Mouse (Mus musculus) ES-Bruce4 (cell line): Measurements from ENCODE around the gene Olfr802. TPM values are rescaled to one million over a fixed set of nuclear protein-coding genes. Genes with fewer than 3 reads are reported as not detected.

Experiments
- H3K27ac ChIP-seq: 2 replicates; pipeline ENCODE4 v1.5.1; 2012; ENCODE audit warnings: low read length, inconsistent platforms; ENCODE audit not compliant: insufficient read depth
- H3K27me3 ChIP-seq: 2 replicates; pipeline ENCODE4 v1.6.1; 2012; ENCODE audit warnings: mild to moderate bottlenecking, low read length, inconsistent platforms; ENCODE audit not compliant: control insufficient read depth, poor library complexity, insufficient read depth, severe bottlenecking
- H3K36me3 ChIP-seq: 2 replicates; pipeline ENCODE4 v1.6.1; 2012; ENCODE audit warnings: inconsistent platforms, mild to moderate bottlenecking, low read length, moderate library complexity; ENCODE audit not compliant: control insufficient read depth, poor library complexity, insufficient read depth, severe bottlenecking
- H3K4me1 ChIP-seq: one replicate; pipeline ENCODE4 v1.8.1; 2011; ENCODE audit warnings: low read length; ENCODE audit not compliant: control insufficient read depth, insufficient read depth
- H3K4me3 ChIP-seq: 2 replicates; pipeline ENCODE4 v1.5.1; 2011; ENCODE audit warnings: low read depth, mild to moderate bottlenecking, low read length
- H3K9ac ChIP-seq: 2 replicates; pipeline ENCODE4 v1.6.1; 2012; ENCODE audit warnings: low read depth, mild to moderate bottlenecking, inconsistent platforms; ENCODE audit not compliant: poor library complexity, severe bottlenecking
- H3K9me3 ChIP-seq: replicated peaks from 2 replicates; pipeline ENCODE4 v1.6.1; 2012; ENCODE audit warnings: mild to moderate bottlenecking, low read length, inconsistent platforms; ENCODE audit not compliant: control insufficient read depth, poor library complexity, insufficient read depth, severe bottlenecking
- CTCF ChIP-seq: IDR thresholded peaks from one replicate; pipeline ENCODE4 v1.8.1; 2011; ENCODE audit warnings: low read depth, low read length
- EP300 ChIP-seq: IDR thresholded peaks from 2 replicates; pipeline ENCODE4 v1.6.1; 2011; ENCODE audit warnings: low read depth, low read length; ENCODE audit not compliant: insufficient read depth
- POLR2A ChIP-seq: IDR thresholded peaks from one replicate; pipeline ENCODE4 v1.8.1; 2011; ENCODE audit warnings: low read length; ENCODE audit not compliant: insufficient read depth
- polyA plus RNA-seq: library from polyadenylated mRNA; stranded (reverse); fragments of >200 nt; gene quantifications from 2 replicates; pipeline ENCODE4 v1.2.4, GENCODE M21; 2011; ENCODE audit warnings: low read depth; ENCODE audit not compliant: missing spikeins, insufficient read depth, insufficient read length

Olfr802 gene
- polyA plus RNA-seq, 1 experiment: not detected

DNA sequence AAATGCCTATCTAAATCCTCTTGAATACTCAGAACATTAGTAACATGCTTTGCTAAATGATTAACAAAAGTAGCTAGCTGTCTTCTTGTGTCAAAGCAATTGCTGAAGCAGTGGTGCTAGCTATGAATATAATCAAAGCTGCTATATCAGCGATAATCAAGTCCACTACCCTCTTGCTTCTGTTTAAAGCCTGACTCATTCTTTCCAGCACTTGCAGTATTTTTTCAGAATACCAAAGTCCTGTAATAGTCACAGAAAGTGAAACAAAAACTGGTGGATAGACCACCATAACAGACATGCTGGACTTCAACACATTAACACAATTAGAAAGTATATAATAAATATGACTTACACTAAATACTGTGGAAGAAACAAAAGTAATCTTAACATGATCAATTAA lies 36.2 kb downstream of the Olfr802 start:
- Histone ChIP-seq H3K36me3 (no peaks in the 10 kb centered on the region), H3K27ac (no peak overlapping the region), H3K4me1 (no peaks in the 10 kb centered on the region), H3K27me3 (no peaks in the 10 kb centered on the region), H3K9ac (no peak overlapping the region), H3K9me3 (no peaks in the 10 kb centered on the region), H3K4me3 (no peak overlapping the region)
- TF ChIP-seq EP300: no peak
- TF ChIP-seq POLR2A: no peak
- no peak for TF ChIP-seq CTCF

DNA sequence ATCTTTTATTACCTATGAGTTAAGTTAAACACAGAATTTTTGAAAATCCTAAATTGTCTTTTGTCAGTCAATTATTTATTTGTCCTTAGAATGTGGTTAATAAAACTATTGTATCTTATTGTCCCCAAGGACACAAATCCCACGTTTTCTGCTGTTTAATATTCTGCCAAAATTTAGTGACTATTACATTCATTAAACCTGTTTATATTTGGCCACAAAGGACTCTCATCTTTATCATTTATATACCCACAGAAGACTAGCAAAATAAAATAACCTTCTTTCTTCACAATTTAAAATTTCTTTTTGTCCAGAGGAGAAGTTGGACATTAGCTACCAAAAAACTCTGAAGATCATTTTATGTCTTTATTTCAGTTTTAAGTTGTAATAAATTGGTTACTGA lies 50.8 kb downstream of the Olfr802 start, which contains the start of gene Olfr799:
Olfr799 (plus strand) TSS at position 301 of the 400 bp plus-strand sequence.
- H3K27me3 ChIP-seq: no peaks in the 10 kb centered on the region
- no peaks in the 10 kb centered on the region for H3K36me3 ChIP-seq
- H3K9ac ChIP-seq: no peak within 1 kb of the TSS
- H3K9me3 ChIP-seq: no peaks in the 10 kb centered on the region
- no peak within 1 kb of the TSS for H3K27ac ChIP-seq
- no peaks in the 10 kb centered on the region for H3K4me1 ChIP-seq
- H3K4me3 ChIP-seq: no peak within 1 kb of the TSS
- no peak for TF ChIP-seq EP300
- no peak for TF ChIP-seq CTCF
- TF ChIP-seq POLR2A: no peak

DNA sequence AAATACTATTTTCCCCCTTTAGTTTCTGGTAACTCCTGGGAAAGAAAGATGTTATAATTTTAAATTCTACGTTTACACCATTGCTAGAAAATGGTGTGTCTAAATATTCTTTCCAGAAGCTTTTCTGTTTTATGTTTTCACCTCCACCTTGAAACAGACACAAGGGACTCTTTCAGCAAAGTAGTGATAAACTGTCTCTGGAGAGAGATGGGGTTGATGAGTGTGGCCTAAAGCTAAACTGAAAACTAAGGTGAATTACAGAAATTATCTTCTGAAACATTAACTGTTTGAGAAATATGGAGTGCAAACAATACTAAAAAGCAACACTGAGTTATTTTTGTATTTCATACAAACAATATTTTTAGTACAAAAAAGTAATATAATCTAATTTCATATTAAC lies 60.1 kb downstream of the Olfr802 start, which contains the start of gene Olfr798:
Olfr798 (minus strand) TSS at position 101 of the 400 bp plus-strand sequence.
- no peaks in the 10 kb centered on the region for H3K4me1 ChIP-seq
- no peaks in the 10 kb centered on the region for H3K27me3 ChIP-seq
- no peaks in the 10 kb centered on the region for H3K9me3 ChIP-seq
- H3K36me3 ChIP-seq: no peaks in the 10 kb centered on the region
- no peak within 1 kb of the TSS for H3K9ac ChIP-seq
- no peak within 1 kb of the TSS for H3K4me3 ChIP-seq
- TF ChIP-seq CTCF (no peak), EP300 (no peak), POLR2A (no peak)
- no peak within 1 kb of the TSS for H3K27ac ChIP-seq

Other genes with a start within 250 kb of the Olfr802 start
- 0.14 TPM in 1 of 2 replicates, not detected in the other for gene Olfr787, start 226.3 kb downstream of the Olfr802 start, polyA plus RNA-seq
- not detected in 2 replicates for gene Olfr788, start 217.2 kb downstream of the Olfr802 start, polyA plus RNA-seq
- gene Olfr789, start 203.4 kb downstream of the Olfr802 start, polyA plus RNA-seq: not detected in 2 replicates
- not detected in 2 replicates for gene Olfr790, start 189.7 kb downstream of the Olfr802 start, polyA plus RNA-seq
- gene Olfr791, start 166.4 kb downstream of the Olfr802 start, polyA plus RNA-seq: not detected in 2 replicates
- not detected in 2 replicates for gene Olfr792, start 149.0 kb downstream of the Olfr802 start, polyA plus RNA-seq
- gene Olfr794, start 120.5 kb downstream of the Olfr802 start, polyA plus RNA-seq: 0.29 TPM in 1 of 2 replicates, not detected in the other
- gene Olfr796, start 75.6 kb downstream of the Olfr802 start, polyA plus RNA-seq: 0.24 TPM in 1 of 2 replicates, not detected in the other
- not detected in 2 replicates for gene Olfr798, start 60.2 kb downstream of the Olfr802 start, polyA plus RNA-seq
- gene Olfr799, start 50.7 kb downstream of the Olfr802 start, polyA plus RNA-seq: not detected in 2 replicates
- gene Olfr800, start 30.5 kb downstream of the Olfr802 start, polyA plus RNA-seq: not detected in 2 replicates
- gene Olfr801, start 14.3 kb downstream of the Olfr802 start, polyA plus RNA-seq: not detected in 2 replicates
- gene Olfr803, start 6.1 kb upstream of the Olfr802 start, polyA plus RNA-seq: not detected in 2 replicates
- gene Olfr804, start 15.0 kb upstream of the Olfr802 start, polyA plus RNA-seq: not detected in 2 replicates
- gene Olfr805, start 41.2 kb upstream of the Olfr802 start, polyA plus RNA-seq: not detected in 2 replicates
- gene Olfr806, start 53.8 kb upstream of the Olfr802 start, polyA plus RNA-seq: not detected in 2 replicates
- not detected in 2 replicates for gene Olfr807, start 69.6 kb upstream of the Olfr802 start, polyA plus RNA-seq
- not detected in 2 replicates for gene Olfr808, start 77.3 kb upstream of the Olfr802 start, polyA plus RNA-seq
- gene Olfr809, start 86.5 kb upstream of the Olfr802 start, polyA plus RNA-seq: not detected in 2 replicates
- gene Olfr810, start 106.7 kb upstream of the Olfr802 start, polyA plus RNA-seq: not detected in 2 replicates
- not detected in 2 replicates for gene Olfr811, start 116.2 kb upstream of the Olfr802 start, polyA plus RNA-seq
- gene Olfr812, start 157.9 kb upstream of the Olfr802 start, polyA plus RNA-seq: not detected in 2 replicates
- gene Olfr813, start 167.2 kb upstream of the Olfr802 start, polyA plus RNA-seq: not detected in 2 replicates
- 0.40 TPM in 1 of 2 replicates, not detected in the other for gene Olfr814, start 191.7 kb upstream of the Olfr802 start, polyA plus RNA-seq
- gene Olfr815, start 217.7 kb upstream of the Olfr802 start, polyA plus RNA-seq: not detected in 2 replicates
- not detected in 2 replicates for gene Olfr816, start 227.4 kb upstream of the Olfr802 start, polyA plus RNA-seq